Mouse (Mus musculus) adrenal gland, adult 8-10 months (tissue): ENCODE measurements around the gene Tigd3. TPM values are rescaled to one million over a fixed set of nuclear protein-coding genes. Genes with fewer than 3 reads are reported as not detected.

Experiments
- DNase-seq: peaks from one replicate; pipeline ENCODE4 v3.0.0; 2022
- total RNA-seq, 4 experiments: library from RNA; stranded (reverse); gene quantifications; 2 replicates each; pipeline ENCODE4 v1.2.4; 2022

The Tigd3 gene
- total RNA-seq, 4 experiments from 2014 or later = 0.93 to 3.5 (median 1.6) TPM

GRCm38 (mm10) chr19:5877618-5878361 lies 16.2 kb downstream of the Tigd3 start, which contains the start of gene Slc25a45:
TSS of gene Slc25a45 (plus strand) at chr19:5877808.
- peak; percentile 86 for DNase-seq

- peak; percentile 92 for DNase-seq
Observed at GRCm38 (mm10) chr19:5874969-5875480, 18.9 kb downstream of the Tigd3 start, which contains the start of gene Frmd8. TSS of gene Frmd8 (minus strand) at chr19:5875274.

- no peak for DNase-seq
Observed at GRCm38 (mm10) chr19:5874391-5874968, 19.5 kb downstream of the Tigd3 start.

GRCm38 (mm10) chr19:5872931-5873556 lies 20.9 kb downstream of the Tigd3 start:
- no peak for DNase-seq

GRCm38 (mm10) chr19:5872528-5872927 lies 21.4 kb downstream of the Tigd3 start:
- DNase-seq = no peak

GRCm38 (mm10) chr19:5871683-5872082 lies 22.3 kb downstream of the Tigd3 start:
- no peak for DNase-seq

- no peak for DNase-seq
Observed at GRCm38 (mm10) chr19:5871273-5871672, 22.7 kb downstream of the Tigd3 start.

- peak; percentile 72 for DNase-seq
Observed at GRCm38 (mm10) chr19:5868096-5868495, 25.9 kb downstream of the Tigd3 start.

GRCm38 (mm10) chr19:5864710-5865398 lies 29.1 kb downstream of the Tigd3 start:
- no peak for DNase-seq

- DNase-seq = no peak
Observed at GRCm38 (mm10) chr19:5863776-5864175, 30.2 kb downstream of the Tigd3 start.

GRCm38 (mm10) chr19:5862335-5863085 lies 31.4 kb downstream of the Tigd3 start:
- no peak for DNase-seq

GRCm38 (mm10) chr19:5856604-5857003 lies 37.3 kb downstream of the Tigd3 start:
- DNase-seq = no peak

GRCm38 (mm10) chr19:5852035-5852722 lies 41.8 kb downstream of the Tigd3 start:
- no peak for DNase-seq

- DNase-seq = peak; percentile 14
Observed at GRCm38 (mm10) chr19:5851481-5851971, 42.4 kb downstream of the Tigd3 start.

GRCm38 (mm10) chr19:5850860-5851259 lies 43.1 kb downstream of the Tigd3 start:
- no peak for DNase-seq

GRCm38 (mm10) chr19:5849843-5850527 lies 44.0 kb downstream of the Tigd3 start:
- peak; percentile 92 for DNase-seq

GRCm38 (mm10) chr19:5848826-5849672 lies 44.9 kb downstream of the Tigd3 start:
- peak; percentile 86 for DNase-seq

- peak; percentile 88 for DNase-seq
Observed at GRCm38 (mm10) chr19:5848032-5848825, 45.7 kb downstream of the Tigd3 start.
